Mouse (Mus musculus): ENCODE results near the gene Rogdi. TPM values are rescaled to one million over a fixed set of nuclear protein-coding genes. Genes with fewer than 3 reads are reported as not detected.

The Rogdi gene
- 16.7 TPM for polyA plus RNA-seq (2015; fragmentation: Illumina TruSeq; extraction: RNeasy Lipid Tissue Mini Kit (QIAGEN cat#74804); ENCODE audit: insufficient read depth, low read depth, low replicate concordance)

DNA sequence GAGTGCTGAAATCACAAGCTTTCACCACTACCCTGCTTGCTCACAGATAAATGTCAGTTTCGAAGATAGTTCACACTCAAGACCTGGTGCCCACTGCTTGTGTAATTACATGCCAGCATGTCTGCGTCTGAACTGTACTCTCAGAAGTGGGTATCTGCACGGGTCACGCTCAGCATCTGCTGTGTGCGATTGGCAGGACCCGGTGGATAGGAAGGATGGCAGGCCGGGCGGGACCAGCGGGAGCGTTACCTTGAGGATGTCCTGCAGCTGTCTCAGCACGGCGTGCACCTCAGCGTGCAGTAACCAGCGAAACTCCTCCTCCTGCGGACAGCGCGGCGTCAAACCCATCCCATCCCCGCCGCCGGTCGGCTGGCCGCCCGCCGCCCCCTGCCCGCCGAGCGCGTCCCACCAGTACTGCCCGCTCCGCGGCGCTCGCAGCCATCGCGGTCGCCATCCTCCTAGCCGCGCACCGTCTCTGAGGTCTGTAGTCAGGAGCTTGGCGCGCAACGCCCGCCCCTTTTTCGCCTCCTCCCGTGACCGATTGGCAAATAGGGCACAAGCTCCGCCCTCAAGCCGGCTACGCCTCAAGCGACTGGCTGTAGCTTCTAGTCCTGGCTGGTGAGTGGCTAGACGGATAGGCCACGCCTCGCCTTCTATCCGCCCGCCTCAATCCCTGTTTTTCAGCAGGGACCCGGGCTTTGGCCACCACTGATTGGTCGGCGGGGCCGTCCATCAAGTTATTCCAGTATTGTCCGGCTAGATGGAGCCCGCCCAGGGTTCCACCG is at the start of gene Rogdi:
Gene Rogdi, minus strand, starts transcription at position 500 of the 785 bp plus-strand sequence.

DNA sequence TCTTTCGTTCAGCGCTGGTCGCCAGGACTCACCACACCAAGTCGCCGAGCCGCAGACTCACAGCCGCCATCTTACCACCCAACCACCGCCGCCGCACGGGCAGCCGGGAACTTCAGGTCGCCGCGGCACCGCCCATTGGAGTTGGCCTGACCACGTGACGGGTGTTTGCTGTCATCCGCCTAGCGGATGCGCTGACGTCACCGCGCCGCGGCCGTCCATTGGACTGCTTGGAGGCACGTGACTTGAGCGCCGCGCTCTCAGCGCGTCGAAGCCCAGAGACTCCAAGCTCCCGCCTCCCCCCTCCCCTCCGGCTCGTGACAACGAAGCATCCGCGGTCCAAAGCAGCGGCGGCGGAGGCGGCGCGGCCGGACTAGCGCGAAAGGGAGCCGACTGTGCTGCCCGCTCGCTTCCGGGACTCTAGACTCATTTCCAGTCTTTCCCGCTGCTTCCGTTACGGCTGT is 36.5 kb upstream of the Rogdi start, which contains the start of the genes Glyr1 and Ubn1:
Gene Glyr1, minus strand, starts transcription at position 90 of the 461 bp plus-strand sequence.
Gene Ubn1, plus strand, starts transcription at position 284 of the 461 bp plus-strand sequence.

DNA sequence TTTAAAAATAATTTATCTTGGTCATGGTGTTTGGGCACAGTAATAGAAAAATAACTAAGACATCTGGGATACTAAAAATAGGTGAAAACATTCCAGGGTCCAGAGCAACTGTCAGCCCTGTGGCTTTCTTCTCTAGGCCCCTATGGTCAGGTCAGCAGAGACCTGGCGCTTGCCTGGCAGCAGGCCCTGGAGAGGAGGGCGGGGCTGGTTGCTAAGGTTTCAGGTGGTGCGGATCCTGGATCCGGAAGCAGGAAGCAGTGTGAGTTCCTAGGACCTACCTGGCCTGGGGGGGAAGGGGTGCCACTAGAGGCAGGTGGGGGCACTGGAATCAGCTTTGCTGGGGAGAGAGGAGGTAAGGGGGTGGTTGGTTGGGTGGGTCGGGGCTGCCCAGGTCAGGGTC is 6.3 kb downstream of the Rogdi start, which contains the start of gene Smim22:
Gene Smim22, plus strand, starts transcription at position 222 of the 400 bp plus-strand sequence.

DNA sequence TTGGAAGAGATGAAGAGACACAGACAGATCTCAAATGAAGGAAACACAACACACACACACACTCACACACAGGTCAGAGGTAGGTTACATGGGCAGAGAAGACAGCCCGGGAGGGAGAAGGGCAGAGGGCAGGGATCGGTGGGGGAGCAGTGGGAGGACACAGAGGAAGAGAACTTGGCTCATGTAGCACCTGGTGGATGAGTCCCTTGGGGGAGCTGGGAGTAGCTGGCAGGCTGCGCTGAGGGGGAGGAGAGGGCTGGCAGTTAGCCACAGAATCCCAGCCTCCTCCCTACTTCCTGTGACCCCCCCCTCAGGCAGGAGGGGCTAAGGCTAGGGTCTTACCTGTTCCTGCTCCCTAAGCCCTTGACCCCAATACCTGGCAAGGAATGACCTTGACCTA is 15.8 kb downstream of the Rogdi start, which contains the start of gene Sept12:
Gene Sept12, minus strand, starts transcription at position 300 of the 400 bp plus-strand sequence.

DNA sequence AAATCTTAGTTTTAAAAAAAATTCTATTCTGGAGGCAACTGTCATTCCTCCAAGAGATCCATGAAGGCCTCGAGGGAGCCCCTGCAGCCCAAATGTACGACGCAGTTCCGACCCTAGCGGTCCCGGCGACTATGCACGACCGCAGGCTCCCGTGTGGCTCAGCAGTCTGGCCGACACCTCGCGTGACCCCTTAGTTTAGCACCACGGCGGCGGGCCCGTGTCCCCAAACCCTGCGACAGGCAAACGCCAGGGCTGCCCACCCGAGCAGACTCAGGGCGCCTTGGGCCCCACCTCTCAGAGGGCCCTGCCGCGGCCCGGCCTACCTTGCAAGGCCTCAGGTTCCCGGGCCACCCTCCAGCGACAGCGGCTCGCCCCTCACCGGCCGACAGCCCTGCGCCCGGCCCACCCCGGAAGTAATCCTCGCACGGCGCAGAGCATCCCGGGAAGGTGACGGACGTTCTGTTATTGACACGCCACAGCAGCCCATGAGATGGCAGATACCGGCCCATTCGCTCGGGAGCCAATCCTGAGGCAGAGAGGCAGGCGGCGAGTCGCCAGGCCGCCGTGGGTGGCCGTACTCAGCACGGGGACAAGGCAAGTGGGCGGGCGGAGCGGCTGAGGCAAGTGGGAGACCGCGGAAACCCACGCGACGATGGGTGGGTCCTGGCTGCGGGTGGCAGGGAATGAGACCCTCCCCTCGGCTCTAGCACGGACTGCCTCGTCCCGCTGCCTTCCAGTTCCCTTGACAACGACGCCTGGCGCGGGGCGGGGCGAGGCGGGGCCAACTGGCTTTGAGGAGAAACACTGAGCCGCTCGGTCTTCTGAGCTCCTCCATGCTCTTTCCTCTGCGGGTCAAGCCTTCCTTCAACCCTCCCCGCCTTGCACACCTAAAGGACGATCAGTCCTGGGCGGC is 49.3 kb downstream of the Rogdi start, which contains the start of gene Anks3:
Gene Anks3, minus strand, starts transcription at position 409 of the 913 bp plus-strand sequence.

Other genes starting within 250 kb of the Rogdi start
- gene Cdip1, start 223.3 kb downstream of the Rogdi start, polyA plus RNA-seq (2015; fragmentation: Illumina TruSeq; extraction: RNeasy Lipid Tissue Mini Kit (QIAGEN cat#74804); ENCODE audit: insufficient read depth, low read depth, low replicate concordance): 13.3 TPM
- not detected for gene 4930562C15Rik, start 178.1 kb downstream of the Rogdi start, polyA plus RNA-seq (2015; fragmentation: Illumina TruSeq; extraction: RNeasy Lipid Tissue Mini Kit (QIAGEN cat#74804); ENCODE audit: insufficient read depth, low read depth, low replicate concordance)
- gene Ubald1, start 133.2 kb downstream of the Rogdi start, polyA plus RNA-seq (2015; fragmentation: Illumina TruSeq; extraction: RNeasy Lipid Tissue Mini Kit (QIAGEN cat#74804); ENCODE audit: insufficient read depth, low read depth, low replicate concordance): 19.3 TPM
- gene Mgrn1, start 127.3 kb downstream of the Rogdi start, polyA plus RNA-seq (2015; fragmentation: Illumina TruSeq; extraction: RNeasy Lipid Tissue Mini Kit (QIAGEN cat#74804); ENCODE audit: insufficient read depth, low read depth, low replicate concordance): 15.2 TPM
- gene Nudt16l1, start 74.8 kb downstream of the Rogdi start, polyA plus RNA-seq (2015; fragmentation: Illumina TruSeq; extraction: RNeasy Lipid Tissue Mini Kit (QIAGEN cat#74804); ENCODE audit: insufficient read depth, low read depth, low replicate concordance): 12.1 TPM
- 18.0 TPM for gene Anks3, start 49.3 kb downstream of the Rogdi start, polyA plus RNA-seq (2015; fragmentation: Illumina TruSeq; extraction: RNeasy Lipid Tissue Mini Kit (QIAGEN cat#74804); ENCODE audit: insufficient read depth, low read depth, low replicate concordance)
- gene Sept12, start 15.7 kb downstream of the Rogdi start, polyA plus RNA-seq (2015; fragmentation: Illumina TruSeq; extraction: RNeasy Lipid Tissue Mini Kit (QIAGEN cat#74804); ENCODE audit: insufficient read depth, low read depth, low replicate concordance): not detected
- gene Smim22, start 6.3 kb downstream of the Rogdi start, polyA plus RNA-seq (2015; fragmentation: Illumina TruSeq; extraction: RNeasy Lipid Tissue Mini Kit (QIAGEN cat#74804); ENCODE audit: insufficient read depth, low read depth, low replicate concordance): 14.3 TPM
- 27.2 TPM for gene Glyr1, start 36.3 kb upstream of the Rogdi start, polyA plus RNA-seq (2015; fragmentation: Illumina TruSeq; extraction: RNeasy Lipid Tissue Mini Kit (QIAGEN cat#74804); ENCODE audit: insufficient read depth, low read depth, low replicate concordance)
- 13.5 TPM for gene Ubn1, start 36.5 kb upstream of the Rogdi start, polyA plus RNA-seq (2015; fragmentation: Illumina TruSeq; extraction: RNeasy Lipid Tissue Mini Kit (QIAGEN cat#74804); ENCODE audit: insufficient read depth, low read depth, low replicate concordance)
- gene Ppl, start 118.9 kb upstream of the Rogdi start, polyA plus RNA-seq (2015; fragmentation: Illumina TruSeq; extraction: RNeasy Lipid Tissue Mini Kit (QIAGEN cat#74804); ENCODE audit: insufficient read depth, low read depth, low replicate concordance): 4.2 TPM
- not detected for gene Sec14l5, start 133.6 kb upstream of the Rogdi start, polyA plus RNA-seq (2015; fragmentation: Illumina TruSeq; extraction: RNeasy Lipid Tissue Mini Kit (QIAGEN cat#74804); ENCODE audit: insufficient read depth, low read depth, low replicate concordance)
- gene Nagpa, start 190.5 kb upstream of the Rogdi start, polyA plus RNA-seq (2015; fragmentation: Illumina TruSeq; extraction: RNeasy Lipid Tissue Mini Kit (QIAGEN cat#74804); ENCODE audit: insufficient read depth, low read depth, low replicate concordance): 6.4 TPM
- gene AU021092, start 208.7 kb upstream of the Rogdi start, polyA plus RNA-seq (2015; fragmentation: Illumina TruSeq; extraction: RNeasy Lipid Tissue Mini Kit (QIAGEN cat#74804); ENCODE audit: insufficient read depth, low read depth, low replicate concordance): 6.8 TPM
- 17.2 TPM for gene Alg1, start 220.1 kb upstream of the Rogdi start, polyA plus RNA-seq (2015; fragmentation: Illumina TruSeq; extraction: RNeasy Lipid Tissue Mini Kit (QIAGEN cat#74804); ENCODE audit: insufficient read depth, low read depth, low replicate concordance)
- gene Eef2kmt, start 242.4 kb upstream of the Rogdi start, polyA plus RNA-seq (2015; fragmentation: Illumina TruSeq; extraction: RNeasy Lipid Tissue Mini Kit (QIAGEN cat#74804); ENCODE audit: insufficient read depth, low read depth, low replicate concordance): 6.6 TPM